Mouse (Mus musculus) limb, embryonic 14.5 days (tissue): ENCODE results near the gene Ell. TPM values are rescaled to one million over a fixed set of nuclear protein-coding genes. Genes with fewer than 3 reads are reported as not detected.

Experiments used
- ATAC-seq: fragments of 200-750 bp; cut with Nextera tagmentation; 2 replicates; pipeline ENCODE4 v1.8.0; 2017; ENCODE audit warnings: low read depth, moderate number of reproducible peaks, moderate TSS enrichment; ENCODE audit not compliant: low FRiP score
- DNase-seq: peaks from one replicate; pipeline ENCODE4 v3.0.0-alpha.2; 2015; ENCODE audit warnings: low spot score
- H3K27ac ChIP-seq: fragments of 300-500 bp; sonication (generic); replicated peaks from 2 replicates; pipeline ENCODE4 v1.5.1; 2014; ENCODE audit warnings: low read depth, mild to moderate bottlenecking, low read length, moderate library complexity, mixed read lengths
- H3K27me3 ChIP-seq: fragments of 300-500 bp; sonication (generic); 2 replicates; pipeline ENCODE4 v1.6.1; 2014; ENCODE audit warnings: low read length, mixed read lengths; ENCODE audit not compliant: control insufficient read depth, insufficient read depth
- H3K36me3 ChIP-seq: fragments of 300-500 bp; sonication (generic); 2 replicates; pipeline ENCODE4 v1.6.1; 2014; ENCODE audit warnings: mild to moderate bottlenecking, low read length, moderate library complexity, mixed read lengths; ENCODE audit not compliant: control insufficient read depth, insufficient read depth
- H3K4me1 ChIP-seq: fragments of 300-500 bp; sonication (generic); 2 replicates; pipeline ENCODE4 v1.6.1; 2014; ENCODE audit warnings: antibody characterized with exemption, low read length, mixed read lengths; ENCODE audit not compliant: control insufficient read depth, insufficient read depth
- H3K4me2 ChIP-seq: fragments of 300-500 bp; sonication (generic); replicated peaks from 2 replicates; pipeline ENCODE4 v1.6.1; 2014; ENCODE audit warnings: low read depth, mild to moderate bottlenecking, low read length, moderate library complexity; ENCODE audit not compliant: severe bottlenecking
- H3K4me3 ChIP-seq: fragments of 300-500 bp; sonication (generic); replicated peaks from 2 replicates; pipeline ENCODE4 v1.5.1; 2014; ENCODE audit warnings: low read length
- H3K9ac ChIP-seq: fragments of 300-500 bp; sonication (generic); 2 replicates; pipeline ENCODE4 v1.6.1; 2014; ENCODE audit warnings: mild to moderate bottlenecking, low read depth, low read length, moderate library complexity; ENCODE audit not compliant: severe bottlenecking
- H3K9me3 ChIP-seq: fragments of 300-500 bp; sonication (generic); 2 replicates; pipeline ENCODE4 v1.6.1; 2016; ENCODE audit warnings: low read length; ENCODE audit not compliant: control insufficient read depth
- POLR2A ChIP-seq: fragments of 200-500 bp; IDR thresholded peaks from 2 replicates; pipeline ENCODE4 v1.8.0; 2012; ENCODE audit warnings: inconsistent platforms, mild to moderate bottlenecking, moderate library complexity, borderline replicate concordance; ENCODE audit not compliant: insufficient read depth, insufficient read length; ENCODE audit errors: extremely low read depth
- WGBS: fragments of 180-500 bp; shearing (Covaris S2); extraction: QIAGEN DNeasy Blood & Tissue Kit; methylation state at CpG from one replicate; pipeline ENCODE4 v1.1.7; 2014; 5-methylcytosine and 5-hydroxymethylcytosine counted together
- polyA plus RNA-seq, 2 experiments: library from polyadenylated mRNA; depleted of rRNA in 1 of 2; stranded (reverse) in 1 of 2; unstranded in 1 of 2; fragments of >200 nt; fragmentation: Nextera tagmentation in 1 of 2; extraction: Ambion mirVana in 1 of 2; gene quantifications; 2 replicates each; pipeline versions ENCODE4 v1.2.1 to v1.2.3; 2012 to 2014

The Ell gene
- polyA plus RNA-seq, 2 experiments, result 20.2 to 30.3 TPM

GRCm38 (mm10) chr8:70593173-70593572 lies 53.9 kb downstream of the Ell start:
- no peak for DNase-seq
- Histone ChIP-seq H3K27me3 (no peaks in the 10 kb centered on the region), H3K4me3 (peak overlapping the region; percentile 72; the same call in 1 of the 2 replicates), H3K36me3 (peaks cover 49% of the 10 kb centered on the region), H3K4me2 (peak overlapping the region; percentile 95), H3K27ac (peak overlapping the region; percentile 74), H3K9me3 (no peaks in the 10 kb centered on the region), H3K4me1 (peaks cover 23% of the 10 kb centered on the region), H3K9ac (peak overlapping the region; percentile 69; the same call in 1 of the 2 replicates)
- TF ChIP-seq POLR2A, result no peak
- no peak for ATAC-seq
- WGBS, result 57% methylated on average over 8 of the region's 8 CpGs

- Histone ChIP-seq H3K36me3 (peaks cover 46% of the 10 kb centered on the region), H3K4me3 (peak within 1 kb of the TSS; percentile 72), H3K27ac (peak within 1 kb of the TSS; percentile 74), H3K4me2 (peak within 1 kb of the TSS; percentile 95), H3K27me3 (no peaks in the 10 kb centered on the region), H3K9ac (peak within 1 kb of the TSS; percentile 69), H3K4me1 (peaks cover 32% of the 10 kb centered on the region), H3K9me3 (no peaks in the 10 kb centered on the region)
- ATAC-seq (peak; percentile 92), DNase-seq (peak; percentile 97)
- TF ChIP-seq POLR2A, result 0 out of 2 replicates have a peak, but pooled peaks have one; percentile 57
- WGBS, result under 1% methylated on average over 26 of the region's 40 CpGs
Observed at GRCm38 (mm10) chr8:70593961-70594609, 54.8 kb downstream of the Ell start, which contains the start of gene Isyna1. TSS of gene Isyna1 (plus strand) at chr8:70594373.

DNA sequence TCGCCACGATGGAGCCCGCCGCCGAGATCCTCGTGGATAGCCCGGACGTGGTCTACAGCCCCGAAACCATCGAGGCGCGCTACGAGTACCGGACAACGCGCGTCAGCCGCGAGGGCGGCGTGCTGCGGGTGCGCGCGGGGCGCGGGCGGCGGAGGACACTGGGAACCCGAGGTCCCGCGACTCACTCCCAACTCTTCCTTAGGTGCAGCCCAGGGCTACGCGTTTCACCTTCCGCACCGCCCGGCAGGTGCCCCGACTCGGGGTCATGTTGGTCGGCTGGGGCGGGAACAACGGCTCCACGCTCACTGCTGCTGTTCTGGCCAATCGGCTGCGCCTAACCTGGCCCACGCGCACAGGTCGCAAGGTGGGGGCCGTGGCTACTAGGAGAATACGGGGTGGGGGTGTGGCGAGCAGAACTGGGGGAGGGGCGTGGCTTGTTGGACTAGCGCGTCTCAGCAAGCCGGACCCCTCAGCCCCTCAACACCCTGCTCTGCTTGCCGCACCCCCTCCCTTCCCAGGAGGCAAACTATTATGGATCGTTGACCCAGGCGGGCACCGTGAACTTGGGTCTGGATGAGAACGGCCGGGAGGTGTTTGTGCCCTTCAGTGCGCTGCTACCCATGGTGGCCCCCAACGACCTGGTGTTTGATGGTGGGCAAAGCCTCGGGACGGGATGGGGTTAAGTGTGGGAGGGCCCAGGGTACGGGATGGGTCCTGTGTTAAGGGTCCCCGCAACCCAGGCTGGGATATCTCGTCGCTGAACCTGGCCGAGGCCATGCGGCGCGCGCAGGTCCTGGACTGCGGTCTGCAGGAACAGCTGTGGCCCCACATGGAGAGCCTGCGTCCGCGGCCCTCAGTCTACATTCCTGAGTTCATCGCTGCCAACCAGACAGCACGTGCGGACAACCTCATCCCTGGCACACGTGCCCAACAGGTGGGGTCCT lies 55.6 kb downstream of the Ell start:
- 9% methylated on average over 62 of the region's 82 CpGs for WGBS
- DNase-seq (no peak), ATAC-seq (peak; percentile 0; the same call in 1 of the 2 replicates)
- TF ChIP-seq POLR2A, result no peak
- H3K9me3 ChIP-seq, result no peaks in the 10 kb centered on the region
- no peaks in the 10 kb centered on the region for H3K27me3 ChIP-seq
- H3K36me3 ChIP-seq, result peaks cover 40% of the 10 kb centered on the region
- H3K4me2 ChIP-seq, result peak overlapping the region; percentile 95
- H3K4me3 ChIP-seq, result peak overlapping the region; percentile 72
- peak overlapping the region; percentile 74 for H3K27ac ChIP-seq
- H3K9ac ChIP-seq, result peak overlapping the region; percentile 69
- H3K4me1 ChIP-seq, result peaks cover 34% of the 10 kb centered on the region

DNA sequence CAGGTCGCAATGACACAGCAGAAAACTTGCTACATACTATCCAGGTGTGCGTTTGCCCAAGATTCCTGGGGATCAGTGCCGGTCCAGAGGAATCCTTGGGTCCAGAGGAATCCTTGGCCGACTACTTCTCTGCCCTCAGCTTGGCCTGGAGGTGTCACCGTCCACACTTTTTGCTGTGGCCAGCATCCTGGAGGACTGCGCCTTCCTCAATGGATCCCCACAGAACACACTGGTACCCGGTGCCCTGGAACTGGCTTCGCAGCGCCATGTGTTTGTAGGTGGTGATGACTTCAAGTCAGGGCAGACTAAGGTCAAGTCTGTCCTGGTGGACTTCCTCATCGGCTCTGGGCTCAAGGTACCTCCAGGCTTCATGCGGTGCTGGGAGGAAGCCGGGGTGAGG lies 56.6 kb downstream of the Ell start:
- H3K4me1 ChIP-seq, result peaks cover 38% of the 10 kb centered on the region
- WGBS, result 93% methylated on average over 12 of the region's 12 CpGs
- peak overlapping the region; percentile 72; the same call in 1 of the 2 replicates for H3K4me3 ChIP-seq
- H3K9ac ChIP-seq, result no peak overlapping the region
- H3K4me2 ChIP-seq, result peak overlapping the region; percentile 95; the same call in 1 of the 2 replicates
- no peaks in the 10 kb centered on the region for H3K9me3 ChIP-seq
- H3K27me3 ChIP-seq, result no peaks in the 10 kb centered on the region
- H3K36me3 ChIP-seq, result peaks cover 32% of the 10 kb centered on the region
- ATAC-seq, result no peak
- no peak for DNase-seq
- no peak overlapping the region for H3K27ac ChIP-seq
- TF ChIP-seq POLR2A, result no peak

GRCm38 (mm10) chr8:70596216-70596615 lies 57.0 kb downstream of the Ell start:
- no peak for ATAC-seq
- no peak for TF ChIP-seq POLR2A
- Histone ChIP-seq H3K4me2 (no peak overlapping the region), H3K9me3 (no peaks in the 10 kb centered on the region), H3K9ac (no peak overlapping the region), H3K4me3 (no peak overlapping the region), H3K4me1 (peaks cover 40% of the 10 kb centered on the region), H3K27ac (no peak overlapping the region), H3K27me3 (no peaks in the 10 kb centered on the region), H3K36me3 (peaks cover 29% of the 10 kb centered on the region)
- WGBS, result 90% methylated on average over 18 of the region's 18 CpGs
- no peak for DNase-seq
